Mouse (Mus musculus): Measurements from ENCODE around the gene Cabp1.

The Cabp1 gene

GRCm38 (mm10) chr5:115210380-115210779 is 16.2 kb upstream of the Cabp1 start:
- no peak for DNase-seq (ENCODE audit: low read depth, low spot score)

GRCm38 (mm10) chr5:115208601-115209000 is 14.4 kb upstream of the Cabp1 start:
- DNase-seq (ENCODE audit: low read depth, low spot score): no peak

GRCm38 (mm10) chr5:115207892-115208291 is 13.7 kb upstream of the Cabp1 start:
- DNase-seq (ENCODE audit: low read depth, low spot score): no peak

DNA sequence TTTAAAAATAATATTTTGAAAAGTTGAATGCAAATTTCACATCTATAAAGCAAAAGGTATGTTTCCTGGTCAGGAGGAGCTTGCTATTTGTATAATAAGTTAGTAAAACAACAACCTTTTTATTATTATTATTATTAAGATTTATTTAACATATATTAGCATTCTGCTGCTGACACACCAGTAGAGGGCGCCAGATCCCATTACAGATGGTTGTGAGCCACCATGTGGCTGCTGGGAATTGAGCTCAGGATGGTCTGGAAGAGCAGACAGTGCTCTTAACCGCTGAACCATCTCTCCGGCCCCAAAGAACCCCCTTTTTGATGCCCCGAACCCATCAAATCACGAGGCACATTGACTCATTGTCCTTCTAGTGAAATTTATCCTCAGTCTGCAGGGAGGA is 13.1 kb upstream of the Cabp1 start:
- no peak for DNase-seq (ENCODE audit: low read depth, low spot score)

- DNase-seq (ENCODE audit: low read depth, low spot score): no peak
Measured at GRCm38 (mm10) chr5:115204562-115205311, 10.6 kb upstream of the Cabp1 start.

DNA sequence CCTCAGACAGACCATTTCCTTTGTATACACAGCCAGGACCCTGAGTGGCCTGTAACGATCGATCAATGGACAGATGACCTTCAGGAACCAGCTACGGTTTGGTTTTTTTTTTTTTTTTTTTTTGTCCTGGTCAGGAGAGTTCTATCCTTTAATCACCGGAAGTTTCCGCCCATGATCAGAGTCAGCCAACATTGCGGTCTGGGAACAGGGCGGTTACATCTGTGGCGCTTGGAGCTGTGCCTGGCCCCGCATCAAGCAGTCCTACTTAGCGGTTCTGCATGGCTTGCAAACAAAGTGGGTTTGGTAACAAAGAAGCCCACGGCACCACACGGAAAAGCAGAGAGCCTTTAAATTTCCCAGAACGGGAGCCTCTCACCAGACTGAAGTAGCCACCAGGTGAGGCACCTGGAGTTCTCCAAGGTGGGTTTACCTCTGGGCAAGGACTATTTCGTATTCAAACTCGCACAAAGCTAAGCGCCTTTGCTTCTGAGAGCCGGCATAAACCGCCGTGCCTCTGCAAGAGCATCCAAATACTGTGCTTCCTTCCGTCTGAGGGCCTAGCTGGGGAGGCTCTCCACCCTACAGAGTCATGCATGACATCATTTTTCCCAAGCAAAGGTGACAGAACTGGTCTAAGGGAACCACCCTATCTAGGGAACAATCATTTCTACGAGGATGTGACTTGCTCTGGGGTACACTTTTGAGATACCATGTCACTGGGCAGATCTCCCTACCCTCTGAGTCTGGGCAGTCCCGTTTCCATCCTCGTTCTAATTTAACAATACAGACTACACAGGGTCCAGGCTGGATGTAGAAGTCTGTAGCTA is 9.8 kb upstream of the Cabp1 start:
- DNase-seq (ENCODE audit: low read depth, low spot score): no peak

- no peak for DNase-seq (ENCODE audit: low read depth, low spot score)
Measured at GRCm38 (mm10) chr5:115194626-115195221, 543 bp upstream of the Cabp1 start.

DNA sequence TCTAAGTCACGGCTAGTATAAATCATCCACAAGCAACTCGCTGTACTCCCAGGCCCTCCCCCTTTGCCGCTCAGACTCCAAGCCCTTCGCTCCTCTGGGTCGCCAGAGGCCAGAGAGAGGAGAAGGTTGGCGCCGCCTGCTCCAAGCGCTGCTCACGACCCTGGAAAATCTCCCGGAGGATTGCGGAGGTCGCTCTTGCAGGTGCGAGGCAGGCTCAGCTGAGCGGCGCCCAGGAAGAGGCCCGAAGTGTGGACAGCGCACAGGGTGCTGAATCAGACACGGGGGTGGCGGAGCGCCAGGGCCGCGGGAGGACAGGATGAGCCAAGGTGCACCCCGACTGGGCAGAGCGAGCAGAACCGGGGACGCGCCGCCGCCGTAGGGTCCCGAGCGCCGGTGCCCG is 955 bp downstream of the Cabp1 start:
- no peak for DNase-seq (ENCODE audit: low read depth, low spot score)

GRCm38 (mm10) chr5:115192828-115193195 is 1.4 kb downstream of the Cabp1 start:
- no peak for DNase-seq (ENCODE audit: low read depth, low spot score)

GRCm38 (mm10) chr5:115191880-115192827 is 2.0 kb downstream of the Cabp1 start:
- DNase-seq (ENCODE audit: low read depth, low spot score): no peak

DNA sequence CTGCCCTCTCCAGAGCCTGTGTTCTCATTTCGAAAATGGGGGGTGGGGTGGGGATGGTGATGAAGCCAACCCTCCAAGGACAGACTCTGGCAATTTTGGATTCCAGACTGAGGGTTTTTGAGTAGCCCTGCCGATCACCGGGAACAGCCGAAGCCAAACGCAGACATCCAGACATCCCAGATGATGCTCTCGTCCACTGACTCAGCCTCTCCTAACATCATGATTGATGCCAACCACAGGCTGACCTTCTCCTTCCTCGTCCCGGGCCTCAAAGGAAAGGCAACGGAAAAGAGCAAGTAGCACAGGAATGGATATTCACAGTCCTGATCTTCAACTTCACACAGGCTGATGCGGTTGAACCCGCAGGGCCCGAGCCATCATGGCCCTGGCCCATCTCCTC is 4.1 kb downstream of the Cabp1 start:
- no peak for DNase-seq (ENCODE audit: low read depth, low spot score)

DNA sequence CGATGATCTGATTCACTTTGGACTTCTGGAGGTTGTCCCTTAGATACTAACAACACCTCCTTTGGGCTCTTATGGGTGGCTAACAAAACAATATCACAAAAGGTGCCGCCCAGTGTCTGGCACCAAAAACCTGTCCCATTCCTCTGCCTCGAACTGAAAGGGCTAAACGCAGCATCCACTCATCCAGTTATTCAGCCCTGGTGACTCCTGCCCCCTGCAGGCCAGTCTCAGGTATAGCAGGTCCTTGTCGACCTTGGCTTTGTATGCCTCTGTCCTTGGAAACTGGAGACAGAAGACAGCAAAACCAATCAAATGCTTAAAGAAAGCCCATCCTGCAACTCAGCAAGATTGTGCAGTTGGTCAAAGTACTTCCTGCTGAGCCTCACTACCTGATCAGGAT is 5.4 kb downstream of the Cabp1 start:
- no peak for DNase-seq (ENCODE audit: low read depth, low spot score)

- no peak for DNase-seq (ENCODE audit: low read depth, low spot score)
Measured at GRCm38 (mm10) chr5:115187188-115188131, 6.7 kb downstream of the Cabp1 start.

DNA sequence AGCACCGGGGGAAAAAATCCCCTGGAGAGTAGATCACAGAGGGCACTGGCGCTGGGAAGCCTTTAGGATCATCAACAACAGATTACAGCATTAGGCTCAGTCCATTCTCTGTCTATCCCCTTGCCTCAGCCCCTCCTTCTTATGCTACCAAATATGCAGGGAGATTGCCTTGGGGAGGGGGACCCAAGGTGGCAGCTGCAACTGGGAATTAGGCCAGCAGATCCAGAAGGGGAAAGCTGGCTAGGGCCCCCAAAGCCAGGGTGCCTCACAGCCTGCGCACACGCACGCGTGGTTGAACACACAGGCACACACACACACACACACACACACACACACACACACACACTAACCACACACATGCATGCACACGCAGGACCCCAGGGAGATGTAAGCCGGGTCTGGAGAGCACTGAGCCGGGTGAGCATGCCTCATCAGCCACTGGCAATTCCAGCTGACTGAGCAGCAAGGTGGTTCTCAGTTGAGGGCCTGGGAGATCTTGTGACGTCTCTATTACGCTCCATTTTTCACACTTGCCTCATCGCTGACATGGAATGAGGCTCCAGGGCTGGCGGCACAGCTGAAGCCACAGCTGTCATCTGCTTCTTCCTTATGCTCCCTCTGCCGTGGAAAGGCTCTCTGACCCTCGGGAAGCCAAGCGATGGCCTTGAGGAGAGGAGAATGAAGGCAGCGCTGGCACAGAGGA is 7.7 kb downstream of the Cabp1 start:
- no peak for DNase-seq (ENCODE audit: low read depth, low spot score)

DNA sequence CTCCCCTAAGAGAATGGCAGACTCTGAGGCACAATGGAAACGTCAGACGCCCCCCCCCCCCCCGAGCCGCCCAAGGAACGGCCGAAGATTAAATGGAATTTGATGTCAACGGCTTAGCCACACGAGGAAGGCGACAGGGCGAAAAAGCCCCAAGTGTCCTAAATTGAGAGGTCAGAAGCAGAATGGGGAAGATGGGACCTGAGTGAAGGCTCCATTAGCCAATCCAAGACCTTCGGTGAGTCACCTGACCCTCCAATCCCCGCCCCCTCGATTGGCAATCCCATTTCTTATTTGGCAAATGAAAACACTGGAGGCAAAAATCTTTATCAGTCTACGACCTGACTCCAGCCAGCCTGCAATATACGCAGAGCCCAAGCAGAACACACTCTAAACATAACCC is 9.5 kb downstream of the Cabp1 start:
- no peak for DNase-seq (ENCODE audit: low read depth, low spot score)

DNA sequence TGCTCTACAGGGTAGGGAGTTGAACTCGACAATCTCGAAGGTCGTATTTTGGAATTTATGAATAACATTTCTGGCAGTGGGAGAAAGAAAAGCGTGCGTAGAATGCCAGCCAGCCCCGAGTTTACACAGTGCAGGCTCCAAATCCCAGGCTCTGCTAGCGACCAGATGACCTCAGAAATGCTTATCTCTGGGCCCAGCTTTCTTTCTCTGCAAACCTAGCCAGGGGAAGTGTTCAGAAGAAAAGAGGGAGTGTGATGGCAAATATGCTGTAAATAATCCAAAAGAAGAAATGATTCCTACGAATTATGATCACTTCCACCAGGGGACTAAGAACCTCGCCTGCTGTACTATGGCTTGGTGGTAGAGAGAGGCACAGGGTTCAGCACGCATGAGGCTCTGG is 10.7 kb downstream of the Cabp1 start:
- DNase-seq (ENCODE audit: low read depth, low spot score): no peak

GRCm38 (mm10) chr5:115182925-115183324 is 11.3 kb downstream of the Cabp1 start:
- DNase-seq (ENCODE audit: low read depth, low spot score): no peak

- DNase-seq (ENCODE audit: low read depth, low spot score): no peak
Measured at GRCm38 (mm10) chr5:115181248-115181940, 12.8 kb downstream of the Cabp1 start.

- no peak for DNase-seq (ENCODE audit: low read depth, low spot score)
Measured at GRCm38 (mm10) chr5:115179596-115179995, 14.6 kb downstream of the Cabp1 start.
